Mouse (Mus musculus) spleen, postnatal 0 days (tissue): ENCODE measurements around the gene Magea3. TPM values are rescaled to one million over a fixed set of nuclear protein-coding genes. Genes with fewer than 3 reads are reported as not detected.

Experiments
- polyA plus RNA-seq: library from polyadenylated mRNA; unstranded; fragments of >200 nt; fragmentation: Nextera tagmentation; extraction: Ambion mirVana; gene quantifications from 2 replicates; pipeline ENCODE4 v1.2.1, GENCODE M21; 2015

Gene Magea3
- not detected in 2 replicates for polyA plus RNA-seq

GRCm38 (mm10) chrX:154949405-154949804 lies at the start of gene Magea3:
Gene Magea3, minus strand, starts transcription at chrX:154949505.

GRCm38 (mm10) chrX:154995750-154996149 lies 46.4 kb upstream of the Magea3 start, which contains the start of gene Magea8:
Gene Magea8, minus strand, starts transcription at chrX:154995850.

GRCm38 (mm10) chrX:154935887-154936286 lies 13.4 kb downstream of the Magea3 start, which contains the start of gene Magea6:
Gene Magea6, minus strand, starts transcription at chrX:154935987.

Other genes starting within 250 kb of the Magea3 start
- gene Cldn34b1, start 59.2 kb downstream of the Magea3 start, polyA plus RNA-seq, result not detected in 2 replicates
- not detected in 2 replicates for gene Magea6, start 13.5 kb downstream of the Magea3 start, polyA plus RNA-seq
- gene Magea8, start 46.3 kb upstream of the Magea3 start, polyA plus RNA-seq, result not detected in 2 replicates
- not detected in 2 replicates for gene Magea5, start 113.6 kb upstream of the Magea3 start, polyA plus RNA-seq
- gene Magea1, start 140.3 kb upstream of the Magea3 start, polyA plus RNA-seq, result not detected in 2 replicates
- gene Magea2, start 144.2 kb upstream of the Magea3 start, polyA plus RNA-seq, result not detected in 2 replicates
- not detected in 2 replicates for gene Cldn34b2, start 178.9 kb upstream of the Magea3 start, polyA plus RNA-seq